Mouse (Mus musculus) spleen, adult 18-20 months (tissue): ENCODE measurements around the gene Kcnmb1.

ENCODE experiments used
- DNase-seq, 2 experiments: peaks; one replicate each; pipeline ENCODE4 v3.0.0; 2022; ENCODE audit warnings: mixed read lengths in 2 of 2

Gene Kcnmb1

GRCm38 (mm10) chr11:33944786-33945328 lies 18.0 kb upstream of the Kcnmb1 start:
- DNase-seq: no peak

DNA sequence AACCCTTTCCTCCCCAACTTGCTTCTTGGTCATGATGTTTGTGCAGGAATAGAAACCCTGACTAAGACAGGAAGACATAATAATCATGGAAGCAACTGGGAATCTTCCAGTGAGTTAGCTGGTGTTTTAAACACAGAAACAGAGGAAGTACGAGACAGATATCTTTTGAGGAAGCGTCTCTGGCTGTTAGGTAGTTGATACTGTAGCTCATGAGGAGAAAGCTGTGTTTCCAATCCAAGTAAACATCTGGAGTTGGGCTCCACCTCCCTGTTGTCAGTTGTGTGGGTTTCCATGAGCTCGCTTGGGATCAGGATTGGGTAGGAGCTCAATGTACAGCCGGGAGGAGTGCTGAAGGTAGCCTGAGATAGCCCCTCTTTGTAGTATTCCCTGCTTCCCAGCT lies 16.3 kb upstream of the Kcnmb1 start:
- no peak for DNase-seq

GRCm38 (mm10) chr11:33951155-33951554 lies 11.7 kb upstream of the Kcnmb1 start:
- no peak for DNase-seq

DNA sequence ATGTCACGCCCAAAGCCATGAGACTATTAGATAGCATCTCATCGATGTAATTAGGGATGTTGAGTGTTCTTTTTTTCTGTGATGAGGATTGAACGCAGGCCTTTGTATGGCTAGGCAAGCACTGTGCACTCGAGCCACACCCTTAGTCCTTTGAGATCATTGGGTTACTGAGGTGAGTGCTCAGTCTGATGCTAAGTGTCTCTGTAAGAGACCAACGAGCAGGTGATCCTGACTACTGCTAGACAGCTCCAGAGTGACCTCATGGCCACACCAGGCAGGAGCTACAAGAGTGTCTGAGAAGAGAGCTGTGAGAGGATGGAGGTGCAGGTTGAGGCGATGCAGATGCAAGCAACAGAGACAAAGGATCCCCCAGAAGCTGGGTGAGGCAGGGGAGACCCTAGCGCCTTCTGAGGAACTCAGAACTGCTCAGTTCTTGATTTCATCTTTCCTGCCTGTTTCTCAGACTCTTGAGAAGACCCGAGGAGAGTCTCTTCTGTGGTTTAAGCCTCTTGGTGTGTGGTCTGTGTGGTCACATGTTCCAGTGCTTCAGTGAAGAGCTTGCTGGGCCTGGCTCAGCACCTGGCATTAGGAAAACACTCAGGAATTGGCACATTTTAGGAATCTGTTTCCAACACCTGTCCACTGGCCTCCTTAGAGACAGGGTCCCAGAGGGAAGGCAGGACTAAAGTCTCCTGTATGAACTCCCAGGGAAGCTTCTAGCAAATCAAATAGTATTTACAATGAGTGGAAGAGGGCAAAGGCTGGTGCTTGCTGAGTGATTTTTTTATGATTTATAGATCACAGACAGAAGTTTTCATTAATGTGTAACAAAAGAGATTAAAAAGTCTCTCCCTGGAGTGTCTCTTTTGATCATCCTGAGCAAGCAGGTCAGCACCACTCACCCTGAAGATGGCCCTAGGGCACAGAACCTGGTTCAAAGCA lies 10.9 kb upstream of the Kcnmb1 start:
- DNase-seq: no peak

GRCm38 (mm10) chr11:33955982-33956381 lies 6.8 kb upstream of the Kcnmb1 start:
- DNase-seq: no peak

GRCm38 (mm10) chr11:33956623-33957022 lies 6.2 kb upstream of the Kcnmb1 start:
- DNase-seq: no peak

- no peak for DNase-seq
Observed at GRCm38 (mm10) chr11:33957595-33957994, 5.2 kb upstream of the Kcnmb1 start.

DNA sequence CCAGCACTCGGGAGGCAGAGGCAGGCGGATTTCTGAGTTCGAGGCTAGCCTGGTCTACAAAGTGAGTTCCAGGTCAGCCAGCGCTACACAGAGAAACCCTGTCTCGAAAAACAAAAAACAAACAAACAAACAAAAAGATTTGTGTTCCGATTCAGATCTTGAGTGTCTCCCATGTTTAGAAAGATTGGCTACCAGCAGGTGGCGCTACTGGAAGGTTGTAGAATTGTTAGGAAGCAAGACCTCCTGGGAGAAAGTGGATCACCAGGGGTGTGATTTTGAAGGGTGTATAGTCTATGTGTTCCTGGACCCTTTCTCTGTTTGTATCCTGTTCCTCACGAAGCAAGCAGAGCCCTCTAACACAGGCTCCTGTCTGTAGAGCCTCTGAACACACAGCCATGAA lies 4.1 kb upstream of the Kcnmb1 start:
- peak in 1 of 2 experiments; percentile 56 for DNase-seq

DNA sequence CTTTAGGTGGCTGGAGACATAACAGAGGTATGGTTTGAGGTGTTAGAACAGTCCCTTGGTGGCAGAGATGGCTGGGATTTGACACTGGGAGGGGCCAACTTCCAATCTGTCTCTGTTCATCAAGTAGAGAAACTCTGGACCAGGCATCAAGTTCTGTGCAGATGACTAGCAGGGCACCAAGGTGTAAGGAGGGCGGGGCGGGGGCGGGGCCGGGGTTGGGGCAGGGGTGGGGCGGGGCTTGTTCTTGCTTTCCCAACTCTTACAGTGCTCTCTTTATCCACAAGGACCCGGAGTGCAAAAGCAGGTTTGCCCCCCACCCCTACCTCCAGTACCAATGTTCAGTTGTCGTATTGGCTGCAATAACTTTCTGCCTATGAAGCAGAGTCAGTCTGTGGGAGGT lies 635 bp upstream of the Kcnmb1 start:
- DNase-seq: no peak

DNA sequence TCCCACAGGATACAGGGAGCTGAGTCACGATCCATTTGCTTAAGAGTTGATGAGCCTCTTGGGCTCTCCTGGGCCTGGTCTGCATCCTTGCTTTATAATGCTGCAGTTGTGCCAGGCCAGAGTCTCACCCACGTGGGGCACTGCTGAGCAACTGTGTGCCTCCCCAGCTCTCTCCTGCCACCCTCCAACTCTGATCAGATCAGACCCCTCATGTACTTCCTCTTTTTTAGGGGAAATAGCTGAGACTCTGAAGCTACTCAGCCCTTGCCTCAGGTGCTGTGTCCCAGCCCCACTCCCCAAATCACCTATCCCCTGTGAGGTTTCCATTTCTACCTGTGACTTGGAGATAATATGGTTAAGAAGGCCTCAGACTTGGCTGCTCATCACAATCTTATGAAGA lies 2.6 kb downstream of the Kcnmb1 start:
- no peak for DNase-seq

GRCm38 (mm10) chr11:33967708-33968107 lies 4.9 kb downstream of the Kcnmb1 start:
- no peak for DNase-seq

DNA sequence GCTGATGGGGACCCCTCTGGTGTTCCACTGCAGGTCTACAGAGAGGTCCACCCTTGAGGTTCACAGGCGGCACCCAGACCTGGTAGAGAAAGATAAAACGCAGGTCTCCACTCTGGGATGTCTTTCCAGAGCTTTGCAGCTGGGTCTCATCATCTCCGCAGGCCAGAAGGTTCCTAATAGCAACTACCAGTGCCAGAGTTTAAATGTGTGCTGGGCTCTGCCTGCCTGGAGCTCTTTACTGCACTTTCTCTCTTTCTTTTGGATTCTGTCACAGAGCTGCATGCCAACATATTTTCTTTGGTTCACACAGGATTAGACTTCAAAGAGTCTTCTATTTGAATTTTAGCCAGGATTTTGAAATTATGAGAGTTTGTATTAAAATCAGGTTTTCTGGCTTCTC lies 6.4 kb downstream of the Kcnmb1 start:
- no peak for DNase-seq

DNA sequence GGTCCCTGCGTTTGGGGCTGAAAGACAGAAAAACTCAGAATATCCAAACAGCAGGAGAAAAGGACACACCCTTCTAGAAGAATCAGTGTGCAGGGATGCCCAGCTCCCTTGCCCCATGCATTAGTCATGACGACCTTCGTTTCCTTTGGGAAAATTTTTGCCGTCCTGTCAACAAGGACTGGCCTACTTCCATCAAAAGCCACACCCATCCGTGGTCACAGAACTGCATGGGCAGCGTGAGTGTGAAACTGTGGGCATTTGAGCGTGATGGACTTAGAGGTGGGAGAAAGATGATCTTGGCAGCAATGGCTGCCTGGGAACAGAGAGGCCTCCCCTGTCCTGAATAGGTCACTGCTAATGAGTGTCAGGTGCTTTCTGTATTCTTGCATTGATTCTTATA lies 9.3 kb downstream of the Kcnmb1 start:
- DNase-seq: no peak

DNA sequence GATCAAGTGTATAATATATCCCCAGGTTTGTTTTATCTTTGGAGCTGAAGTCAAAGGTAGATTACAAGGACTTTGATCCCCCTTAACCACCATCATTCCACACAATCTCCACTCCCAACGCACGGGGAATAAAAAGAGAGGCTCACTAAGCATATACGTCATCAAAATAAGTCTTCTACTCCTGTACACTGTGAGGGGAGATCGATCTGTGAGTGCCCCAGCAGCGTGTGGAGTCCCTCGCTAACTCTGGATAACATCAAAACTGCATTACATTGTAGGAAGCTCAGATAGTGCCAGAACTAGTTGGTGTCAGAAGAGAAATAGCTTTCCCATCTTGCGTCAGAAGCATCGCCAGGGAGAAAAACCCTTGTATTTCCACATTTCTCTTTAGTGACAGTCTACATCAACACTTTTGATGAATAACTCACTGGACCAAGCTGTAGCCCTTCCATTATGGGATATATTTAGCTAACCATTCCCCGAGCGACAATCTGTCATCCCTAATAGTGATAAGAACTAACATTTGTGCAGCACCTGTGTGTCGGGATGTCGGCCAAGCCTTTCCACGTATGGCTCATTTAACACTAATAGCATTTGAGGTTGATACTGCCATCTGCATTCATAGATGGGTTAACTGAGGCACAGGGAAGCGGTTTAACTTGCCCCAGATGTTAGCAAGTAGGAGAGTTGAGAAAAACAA lies 11.7 kb downstream of the Kcnmb1 start:
- no peak for DNase-seq

- DNase-seq: no peak
Observed at GRCm38 (mm10) chr11:33975121-33975520, 12.3 kb downstream of the Kcnmb1 start.

DNA sequence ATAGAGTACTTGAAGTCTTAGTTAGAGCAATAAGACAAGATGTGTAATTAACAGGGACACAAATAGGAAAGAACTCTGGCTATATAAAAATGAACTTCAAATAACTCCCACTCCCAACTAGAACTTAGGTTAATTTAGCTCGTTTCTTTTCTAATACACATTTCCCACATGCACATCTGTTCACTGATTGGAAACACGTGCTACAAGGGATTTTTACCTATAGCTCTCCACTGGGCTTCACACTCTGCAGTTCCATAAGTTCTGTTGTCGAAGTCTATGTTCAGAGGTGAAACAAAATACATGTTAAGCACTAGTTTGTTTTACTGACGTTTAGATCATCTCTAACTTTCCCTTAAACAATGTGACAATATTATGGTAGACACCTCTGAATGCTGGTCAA lies 17.3 kb downstream of the Kcnmb1 start:
- no peak for DNase-seq

DNA sequence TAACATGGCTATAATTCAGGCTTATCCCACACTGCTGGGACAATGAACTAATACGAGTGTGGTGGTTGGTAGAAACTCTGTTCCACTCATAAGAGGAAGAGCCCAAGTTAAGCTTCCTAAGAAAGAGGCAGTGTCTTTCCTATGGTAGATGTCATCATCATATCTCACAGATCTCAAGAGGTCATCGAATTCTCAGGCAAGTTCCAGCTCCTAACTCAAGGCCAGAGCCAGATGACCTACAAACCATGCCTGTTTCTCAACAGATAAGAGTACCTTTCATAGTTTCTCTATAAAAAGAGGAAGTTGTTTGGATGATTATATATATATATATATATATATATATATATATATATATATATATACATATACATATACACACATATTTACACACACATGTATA lies 23.7 kb downstream of the Kcnmb1 start:
- DNase-seq: no peak

DNA sequence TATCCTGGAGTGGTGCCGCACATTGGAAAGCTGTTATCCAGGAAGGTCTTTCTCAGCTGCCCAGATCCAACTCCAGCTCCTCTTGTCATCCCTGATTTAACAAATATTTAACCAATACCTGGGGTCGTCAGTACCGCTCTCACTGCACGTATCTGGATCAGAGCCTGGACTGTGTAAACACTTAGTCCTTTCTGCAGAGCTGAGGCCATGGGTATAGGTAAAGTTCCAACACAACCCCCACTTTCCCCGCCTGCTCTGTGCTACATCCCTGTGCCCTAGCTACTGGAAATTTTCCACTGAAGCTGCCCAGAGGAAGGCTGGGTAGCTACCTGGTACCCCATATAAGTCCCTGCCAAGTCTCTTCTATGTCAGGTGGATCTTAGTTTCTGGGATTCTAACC lies 27.2 kb downstream of the Kcnmb1 start:
- no peak for DNase-seq

GRCm38 (mm10) chr11:33992938-33993337 lies 30.1 kb downstream of the Kcnmb1 start, which contains the start of gene Kcnip1:
Gene Kcnip1, minus strand, starts transcription at chr11:33993152.
- no peak for DNase-seq

DNA sequence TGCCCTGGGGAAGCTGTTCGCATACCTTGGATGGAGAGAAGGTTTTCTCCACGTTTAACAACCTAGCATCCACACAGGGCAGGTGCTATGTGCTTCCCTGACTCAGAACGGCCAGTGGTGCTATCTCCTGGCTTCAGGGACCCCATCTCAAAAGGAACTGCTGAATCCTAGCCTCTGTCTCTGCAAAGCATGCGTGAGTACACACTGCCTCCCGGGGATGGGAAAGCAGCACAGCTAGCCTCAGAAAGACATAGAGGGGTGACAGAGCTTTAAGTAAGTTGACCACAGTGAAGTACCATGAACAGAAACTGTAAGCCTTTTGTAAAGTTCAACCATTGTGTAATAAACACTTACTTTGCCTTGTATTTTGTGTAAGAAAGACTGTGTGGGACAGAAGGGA lies 30.7 kb downstream of the Kcnmb1 start:
- DNase-seq: no peak

GRCm38 (mm10) chr11:33998244-33998643 lies 35.4 kb downstream of the Kcnmb1 start:
- DNase-seq: no peak

DNA sequence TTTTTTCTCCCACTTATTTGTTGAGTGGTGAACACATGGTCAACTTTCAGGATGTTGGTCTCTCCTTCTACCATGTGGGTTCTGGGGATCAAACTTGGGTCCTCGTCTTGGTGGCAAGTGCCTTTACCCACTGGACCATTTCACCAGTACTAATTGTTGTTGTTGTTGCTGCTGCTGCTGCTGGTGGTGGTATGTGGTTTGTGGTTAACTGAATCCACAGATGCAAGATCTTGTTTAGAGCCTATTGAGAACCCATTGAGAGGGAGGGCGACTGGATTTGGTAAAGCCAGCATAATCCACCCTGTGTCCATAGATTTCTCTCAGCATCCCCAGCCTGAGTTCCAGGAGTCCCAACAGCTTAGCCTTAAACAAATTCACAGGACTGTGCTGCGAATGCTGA lies 37.6 kb downstream of the Kcnmb1 start:
- no peak for DNase-seq

- peak in 1 of 2 experiments; percentile 67 for DNase-seq
Observed at GRCm38 (mm10) chr11:34001938-34002592, 39.3 kb downstream of the Kcnmb1 start.
